Mouse (Mus musculus): ENCODE data around the gene Hs3st3b1.

The Hs3st3b1 gene

GRCm38 (mm10) chr11:63883385-63883784 lies 38.7 kb downstream of the Hs3st3b1 start:
- DNase-seq (ENCODE audit: low read depth, low spot score) = no peak

- no peak for DNase-seq (ENCODE audit: low read depth, low spot score)
Observed at GRCm38 (mm10) chr11:63880296-63880695, 41.8 kb downstream of the Hs3st3b1 start.

GRCm38 (mm10) chr11:63879261-63879660 lies 42.8 kb downstream of the Hs3st3b1 start:
- DNase-seq (ENCODE audit: low read depth, low spot score) = no peak

- DNase-seq (ENCODE audit: low read depth, low spot score) = no peak
Observed at GRCm38 (mm10) chr11:63878616-63879015, 43.5 kb downstream of the Hs3st3b1 start.

- no peak for DNase-seq (ENCODE audit: low read depth, low spot score)
Observed at GRCm38 (mm10) chr11:63862746-63863145, 59.3 kb downstream of the Hs3st3b1 start.

GRCm38 (mm10) chr11:63861982-63862381 lies 60.1 kb downstream of the Hs3st3b1 start:
- no peak for DNase-seq (ENCODE audit: low read depth, low spot score)

GRCm38 (mm10) chr11:63851041-63851730 lies 70.9 kb downstream of the Hs3st3b1 start:
- DNase-seq (ENCODE audit: low read depth, low spot score) = no peak

- no peak for DNase-seq (ENCODE audit: low read depth, low spot score)
Observed at GRCm38 (mm10) chr11:63850261-63850660, 71.8 kb downstream of the Hs3st3b1 start.

GRCm38 (mm10) chr11:63845379-63845778 lies 76.7 kb downstream of the Hs3st3b1 start:
- DNase-seq (ENCODE audit: low read depth, low spot score) = peak; percentile 20

- DNase-seq (ENCODE audit: low read depth, low spot score) = peak; percentile 31
Observed at GRCm38 (mm10) chr11:63844701-63845100, 77.4 kb downstream of the Hs3st3b1 start.

- no peak for DNase-seq (ENCODE audit: low read depth, low spot score)
Observed at GRCm38 (mm10) chr11:63837526-63837925, 84.6 kb downstream of the Hs3st3b1 start.

Measured in ZHBTc4 (cell line).